Mouse (Mus musculus) embryonic facial prominence, embryonic 15.5 days (tissue): Measurements from ENCODE around the gene Hoxd10. TPM values are rescaled to one million over a fixed set of nuclear protein-coding genes. Genes with fewer than 3 reads are reported as not detected.

ENCODE experiments used
- ATAC-seq: fragments of 200-750 bp; cut with Nextera tagmentation; 2 replicates; pipeline ENCODE4 v1.8.0; 2017; ENCODE audit warnings: low read depth, moderate TSS enrichment; ENCODE audit not compliant: insufficient number of reproducible peaks, low FRiP score, low TSS enrichment
- H3K27ac ChIP-seq: fragments of 300-500 bp; sonication (generic); replicated peaks from 2 replicates; pipeline ENCODE4 v1.5.1; 2015; ENCODE audit warnings: mild to moderate bottlenecking, inconsistent platforms
- H3K27me3 ChIP-seq: fragments of 300-500 bp; sonication (generic); 2 replicates; pipeline ENCODE4 v1.6.1; 2015; ENCODE audit warnings: inconsistent platforms
- H3K36me3 ChIP-seq: fragments of 300-500 bp; sonication (generic); 2 replicates; pipeline ENCODE4 v1.6.1; 2015; ENCODE audit warnings: mild to moderate bottlenecking, inconsistent platforms
- H3K4me1 ChIP-seq: fragments of 300-500 bp; sonication (generic); 2 replicates; pipeline ENCODE4 v1.6.1; 2015; ENCODE audit warnings: inconsistent platforms
- H3K4me2 ChIP-seq: fragments of 300-500 bp; sonication (generic); replicated peaks from 2 replicates; pipeline ENCODE4 v1.6.1; 2015; ENCODE audit warnings: mild to moderate bottlenecking, inconsistent platforms
- H3K4me3 ChIP-seq: fragments of 300-500 bp; sonication (generic); replicated peaks from 2 replicates; pipeline ENCODE4 v1.5.1; 2015; ENCODE audit warnings: mild to moderate bottlenecking, inconsistent platforms
- H3K9ac ChIP-seq: fragments of 300-500 bp; sonication (generic); 2 replicates; pipeline ENCODE4 v1.6.1; 2015; ENCODE audit warnings: inconsistent platforms
- H3K9me3 ChIP-seq: fragments of 300-500 bp; sonication (generic); replicated peaks from 2 replicates; pipeline ENCODE4 v1.6.1; 2016; ENCODE audit warnings: inconsistent platforms
- WGBS: fragments of 180-500 bp; shearing (Covaris S2); methylation state at CpG from one replicate; pipeline ENCODE4 v1.1.7; 2015; 5-methylcytosine and 5-hydroxymethylcytosine counted together
- microRNA counts: library from miRNA; unstranded; fragments of <30 nt; microRNA quantifications from one replicate; lab custom pipeline; 2016
- microRNA-seq: library from miRNA; unstranded; fragments of <30 nt; microRNA quantifications from one replicate; pipeline ENCODE4, GENCODE M21; 2016; ENCODE audit warnings: borderline number of aligned reads
- polyA plus RNA-seq: library from polyadenylated mRNA; unstranded; fragments of >200 nt; fragmentation: Nextera tagmentation; extraction: Ambion mirVana; gene quantifications from 2 replicates; pipeline ENCODE4 v1.2.1, GENCODE M21; 2015

Hoxd10 gene
- polyA plus RNA-seq, 1 experiment from 2014 or later: 0.57 TPM

DNA sequence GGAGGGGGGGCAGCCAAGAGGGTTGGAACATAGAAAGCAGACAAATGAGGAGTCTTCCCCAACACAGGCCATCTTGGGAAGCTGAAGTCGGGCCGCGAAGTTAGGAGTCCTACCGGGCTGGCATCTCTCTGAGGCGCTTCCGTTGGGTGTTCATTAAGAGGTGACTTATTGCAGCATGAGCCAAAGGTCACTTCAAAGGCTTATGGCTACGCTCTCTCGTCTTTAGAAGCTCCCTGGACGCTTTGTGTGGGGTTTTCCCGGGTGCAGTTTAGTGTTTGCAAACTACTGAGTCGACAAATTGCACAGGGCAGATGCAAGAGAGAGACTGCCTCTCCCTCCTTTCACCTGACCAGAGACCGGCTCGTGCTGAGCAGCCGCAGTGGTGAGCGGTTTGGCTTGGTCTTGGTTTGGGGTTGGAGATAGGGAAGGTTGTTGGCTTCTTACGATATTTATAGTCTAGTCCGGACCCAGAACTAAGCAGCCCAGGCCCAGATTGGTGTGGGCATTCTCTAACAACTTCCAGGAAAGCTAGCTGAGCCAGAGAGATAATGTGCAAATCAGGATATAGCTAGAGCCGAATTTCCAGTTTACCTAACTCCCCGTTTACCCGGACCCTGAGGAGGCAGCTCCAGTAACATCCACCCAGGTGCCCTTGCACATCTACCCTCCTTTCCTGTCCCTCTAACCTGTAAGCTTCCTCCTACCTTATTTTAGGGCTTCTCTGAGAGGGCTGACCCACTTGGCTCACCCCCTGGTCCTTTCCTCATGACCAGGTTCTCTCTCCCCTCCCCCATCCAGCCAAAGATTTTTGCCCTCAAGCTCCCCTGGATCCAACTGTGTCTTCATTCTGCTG is 47.1 kb downstream of the Hoxd10 start:
- Histone ChIP-seq H3K9me3 (no peaks in the 10 kb centered on the region), H3K27ac (no peak overlapping the region), H3K27me3 (peaks cover 97% of the 10 kb centered on the region), H3K36me3 (no peaks in the 10 kb centered on the region), H3K4me2 (no peak overlapping the region), H3K4me1 (peaks cover 24% of the 10 kb centered on the region), H3K4me3 (no peak overlapping the region), H3K9ac (no peak overlapping the region)
- no peak for ATAC-seq
- WGBS: 6% methylated on average over 20 of the region's 20 CpGs

GRCm38 (mm10) chr2:74739476-74739800 is 47.7 kb downstream of the Hoxd10 start:
- Histone ChIP-seq H3K9ac (no peak overlapping the region), H3K36me3 (no peaks in the 10 kb centered on the region), H3K9me3 (no peaks in the 10 kb centered on the region), H3K4me3 (no peak overlapping the region), H3K4me2 (no peak overlapping the region), H3K4me1 (peaks cover 24% of the 10 kb centered on the region), H3K27me3 (peaks cover 97% of the 10 kb centered on the region), H3K27ac (no peak overlapping the region)
- ATAC-seq: no peak
- 16% methylated on average over 2 of the region's 2 CpGs for WGBS

DNA sequence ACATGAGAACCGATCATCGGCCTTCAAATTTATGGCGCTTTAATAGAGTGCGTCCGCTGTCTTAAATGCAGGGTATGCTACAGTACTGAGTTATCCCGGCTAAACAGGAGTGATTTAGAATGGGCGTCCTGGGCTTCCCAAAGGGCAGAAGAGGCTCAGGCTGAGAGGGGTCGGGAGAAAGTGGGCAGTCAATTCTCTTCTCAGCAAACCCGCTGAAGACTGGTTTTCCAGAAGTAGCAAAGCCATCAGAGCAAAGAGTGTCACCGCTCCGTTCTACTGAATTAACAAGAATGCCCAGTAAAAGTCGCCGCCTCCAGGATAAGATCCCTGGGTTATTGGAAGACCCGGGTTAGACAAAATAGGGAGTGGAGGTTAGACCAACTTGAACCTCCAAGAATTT is 48.1 kb downstream of the Hoxd10 start:
- Histone ChIP-seq H3K4me3 (no peak overlapping the region), H3K36me3 (no peaks in the 10 kb centered on the region)
- WGBS: 5% methylated on average over 14 of the region's 14 CpGs

DNA sequence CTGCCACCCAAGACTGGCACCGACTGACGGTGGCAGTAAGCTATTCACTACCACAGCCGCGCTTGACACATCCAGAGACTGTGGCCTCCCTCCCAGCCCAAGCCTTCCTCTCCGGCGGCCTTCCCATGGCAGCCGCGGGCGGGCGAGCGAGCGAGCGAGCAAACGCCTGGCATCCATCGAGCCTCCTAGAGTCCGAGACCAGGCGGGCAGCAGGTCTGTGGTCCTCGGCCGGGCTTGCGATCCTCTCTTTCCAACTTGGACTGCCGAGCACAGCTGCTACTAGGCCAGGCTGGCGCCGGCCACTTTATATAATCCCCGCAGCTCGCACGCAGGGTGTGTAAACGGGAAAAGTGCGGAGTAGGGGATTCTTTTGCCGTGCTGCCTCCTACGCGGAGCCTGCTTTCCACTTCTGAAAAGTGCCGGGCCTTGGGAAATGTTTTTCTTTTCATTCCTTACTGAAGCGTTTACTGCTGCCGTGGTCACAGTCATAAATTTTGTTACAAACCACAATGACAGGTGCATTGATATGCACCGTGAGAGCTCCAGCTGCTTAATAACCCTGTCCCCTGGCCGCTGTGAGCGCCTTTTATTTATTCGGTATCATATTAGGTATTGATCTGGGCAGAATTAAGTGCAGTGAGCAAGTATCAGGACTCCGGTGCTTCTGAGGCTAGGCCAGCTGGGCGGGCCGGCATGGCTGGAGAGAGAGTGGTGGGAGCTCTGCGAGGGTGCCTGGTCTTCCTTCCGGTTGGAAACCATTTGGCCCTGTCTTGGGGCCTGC is 48.8 kb downstream of the Hoxd10 start:
- no peaks in the 10 kb centered on the region for H3K9me3 ChIP-seq
- peaks cover 24% of the 10 kb centered on the region for H3K4me1 ChIP-seq
- 0 out of 2 replicates have a peak overlapping the region, but pooled peaks have one; percentile 11 for H3K4me3 ChIP-seq
- H3K9ac ChIP-seq: no peak overlapping the region
- peaks cover 97% of the 10 kb centered on the region for H3K27me3 ChIP-seq
- 4% methylated on average over 43 of the region's 43 CpGs for WGBS
- ATAC-seq: no peak
- H3K27ac ChIP-seq: no peak overlapping the region
- 0 out of 2 replicates have a peak overlapping the region, but pooled peaks have one; percentile 32 for H3K4me2 ChIP-seq
- no peaks in the 10 kb centered on the region for H3K36me3 ChIP-seq

More for the DNA sequence above, 48.1 kb downstream of the Hoxd10 start:
- H3K9ac ChIP-seq: no peak overlapping the region
- peaks cover 97% of the 10 kb centered on the region for H3K27me3 ChIP-seq
- no peaks in the 10 kb centered on the region for H3K9me3 ChIP-seq
- peaks cover 24% of the 10 kb centered on the region for H3K4me1 ChIP-seq
- H3K27ac ChIP-seq: no peak overlapping the region
- no peak for ATAC-seq
- H3K4me2 ChIP-seq: 0 out of 2 replicates have a peak overlapping the region, but pooled peaks have one; percentile 32

GRCm38 (mm10) chr2:74741252-74741978 is 49.7 kb downstream of the Hoxd10 start:
- Histone ChIP-seq H3K27ac (no peak overlapping the region), H3K9ac (no peak overlapping the region), H3K4me1 (peaks cover 18% of the 10 kb centered on the region)

DNA sequence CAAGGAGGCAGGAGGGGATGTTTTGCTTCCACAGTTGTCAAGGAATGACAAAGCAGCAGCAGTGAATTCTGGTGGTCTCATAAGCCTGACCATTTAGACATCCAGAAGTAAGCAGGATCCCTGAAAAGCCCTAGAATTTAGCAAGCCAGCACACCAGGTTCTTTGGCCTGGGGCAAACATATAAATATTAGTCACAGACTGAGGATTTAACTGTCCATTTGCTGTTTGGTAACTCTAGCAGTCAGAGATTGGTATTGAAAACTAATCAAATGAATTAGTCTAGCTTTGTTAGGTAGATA is 50.2 kb downstream of the Hoxd10 start:
- Histone ChIP-seq H3K27me3 (peaks cover 97% of the 10 kb centered on the region), H3K36me3 (no peaks in the 10 kb centered on the region), H3K4me2 (no peak overlapping the region), H3K9me3 (no peaks in the 10 kb centered on the region), H3K4me1 (peaks cover 23% of the 10 kb centered on the region), H3K27ac (no peak overlapping the region), H3K4me3 (no peak overlapping the region), H3K9ac (no peak overlapping the region)
- no peak for ATAC-seq

More at GRCm38 (mm10) chr2:74741252-74741978, 49.7 kb downstream of the Hoxd10 start:
- Histone ChIP-seq H3K27me3 (peaks cover 97% of the 10 kb centered on the region), H3K36me3 (no peaks in the 10 kb centered on the region), H3K4me2 (no peak overlapping the region), H3K9me3 (no peaks in the 10 kb centered on the region), H3K4me3 (no peak overlapping the region)
- ATAC-seq: no peak
- WGBS: 37% methylated on average over 2 of the region's 3 CpGs

MicroRNAs within 50 kb of the gene (microRNA counts, 519-probe panel; counts per million panel counts)
- 2,854 counts per million, percentile 68 among the panel's probes with 10 or more counts for microRNA mmu-miR-10b (lab: Ali Mortazavi, UCI)

Small RNA genes within 50 kb of the gene (microRNA-seq; reads per million reads assigned to microRNA genes)
- gene Gm44463: not detected
- gene Mir10b: 6,690 reads per million, percentile 93 among the genes with 10 or more reads in this experiment

Other genes with a start within 250 kb of the Hoxd10 start
- 25.2 and 26.1 TPM in 2 replicates for gene Lnpk, start 112.5 kb upstream of the Hoxd10 start, polyA plus RNA-seq
- gene Evx2, start 32.4 kb upstream of the Hoxd10 start, polyA plus RNA-seq: not detected in 2 replicates
- not detected in 2 replicates for gene Hoxd13, start 23.6 kb upstream of the Hoxd10 start, polyA plus RNA-seq
- not detected in 2 replicates for gene Hoxd12, start 16.9 kb upstream of the Hoxd10 start, polyA plus RNA-seq
- not detected in 2 replicates for gene Hoxd11, start 12.4 kb upstream of the Hoxd10 start, polyA plus RNA-seq
- 2.8 and 4.5 TPM in 2 replicates for gene Hoxd9, start 5.8 kb downstream of the Hoxd10 start, polyA plus RNA-seq
- 6.4 and 8.0 TPM in 2 replicates for gene Hoxd8, start 12.7 kb downstream of the Hoxd10 start, polyA plus RNA-seq
- 1.9 and 2.6 TPM in 2 replicates for gene Hoxd3, start 20.0 kb downstream of the Hoxd10 start, polyA plus RNA-seq
- 0.35 and 0.62 TPM in 2 replicates for gene Hoxd4, start 20.0 kb downstream of the Hoxd10 start, polyA plus RNA-seq
- 0.09 and 0.40 TPM in 2 replicates for gene Gm28230, start 34.8 kb downstream of the Hoxd10 start, polyA plus RNA-seq
- gene Hoxd1, start 71.1 kb downstream of the Hoxd10 start, polyA plus RNA-seq: 1.6 and 2.5 TPM in 2 replicates
- gene Mtx2, start 133.9 kb downstream of the Hoxd10 start, polyA plus RNA-seq: 99.9 and 102 TPM in 2 replicates